Mouse (Mus musculus): ENCODE measurements at regions not wholly inside any gene's neighbourhood (a gene's known extent, or its start where the extent isn't known, plus 50 kb on each side); places are given as distances from the start of the nearest gene placed in this dataset.

GRCm38 (mm10) chr17:62202658-62203057, 678.5 kb downstream of the Efna5 start:
- H3K9ac ChIP-seq (ENCODE audit: low read depth, poor library complexity, severe bottlenecking) = no peak overlapping the region
- H3K27ac ChIP-seq (ENCODE audit: insufficient read depth, low read length) = no peak overlapping the region
- H3K27me3 ChIP-seq (ENCODE audit: control insufficient read depth, insufficient read depth, low read length, poor library complexity, severe bottlenecking) = no peaks in the 10 kb centered on the region
- H3K4me1 ChIP-seq (ENCODE audit: control insufficient read depth, insufficient read depth, low read length) = no peaks in the 10 kb centered on the region
- H3K36me3 ChIP-seq (ENCODE audit: control insufficient read depth, insufficient read depth, low read length, poor library complexity, severe bottlenecking) = no peaks in the 10 kb centered on the region
- H3K4me3 ChIP-seq (ENCODE audit: low read depth, low read length) = no peak overlapping the region
- H3K9me3 ChIP-seq (replicated peaks; ENCODE audit: control insufficient read depth, insufficient read depth, low read length, poor library complexity, severe bottlenecking) = no peaks in the 10 kb centered on the region
- no peak for TF ChIP-seq CTCF (IDR thresholded peaks at IDR 0.05; ENCODE audit: low read depth, low read length)
- TF ChIP-seq POLR2A (IDR thresholded peaks at IDR 0.05; ENCODE audit: insufficient read depth, low read length) = no peak
- TF ChIP-seq EP300 (IDR thresholded peaks at IDR 0.05; ENCODE audit: insufficient read depth, low read depth, low read length) = no peak

- no peak for TF ChIP-seq CTCF (IDR thresholded peaks at IDR 0.05; ENCODE audit: low read depth, low read length)
- no peak for TF ChIP-seq POLR2A (IDR thresholded peaks at IDR 0.05; ENCODE audit: insufficient read depth, low read length)
- TF ChIP-seq EP300 (IDR thresholded peaks at IDR 0.05; ENCODE audit: insufficient read depth, low read depth, low read length) = no peak
- Histone ChIP-seq H3K9me3 (replicated peaks; ENCODE audit: control insufficient read depth, insufficient read depth, low read length, poor library complexity, severe bottlenecking) (no peaks in the 10 kb centered on the region), H3K4me1 (ENCODE audit: control insufficient read depth, insufficient read depth, low read length) (no peaks in the 10 kb centered on the region), H3K36me3 (ENCODE audit: control insufficient read depth, insufficient read depth, low read length, poor library complexity, severe bottlenecking) (no peaks in the 10 kb centered on the region), H3K9ac (ENCODE audit: low read depth, poor library complexity, severe bottlenecking) (no peak overlapping the region), H3K27ac (ENCODE audit: insufficient read depth, low read length) (no peak overlapping the region), H3K27me3 (ENCODE audit: control insufficient read depth, insufficient read depth, low read length, poor library complexity, severe bottlenecking) (no peaks in the 10 kb centered on the region), H3K4me3 (ENCODE audit: low read depth, low read length) (no peak overlapping the region)
These were observed 680.6 kb downstream of the Efna5 start for GRCm38 (mm10) chr17:62200491-62200890.

GRCm38 (mm10) chr17:62199559-62199958, 681.6 kb downstream of the Efna5 start:
- Histone ChIP-seq H3K27ac (ENCODE audit: insufficient read depth, low read length) (no peak overlapping the region), H3K9me3 (replicated peaks; ENCODE audit: control insufficient read depth, insufficient read depth, low read length, poor library complexity, severe bottlenecking) (no peaks in the 10 kb centered on the region), H3K36me3 (ENCODE audit: control insufficient read depth, insufficient read depth, low read length, poor library complexity, severe bottlenecking) (no peaks in the 10 kb centered on the region), H3K27me3 (ENCODE audit: control insufficient read depth, insufficient read depth, low read length, poor library complexity, severe bottlenecking) (no peaks in the 10 kb centered on the region), H3K9ac (ENCODE audit: low read depth, poor library complexity, severe bottlenecking) (no peak overlapping the region), H3K4me1 (ENCODE audit: control insufficient read depth, insufficient read depth, low read length) (no peaks in the 10 kb centered on the region), H3K4me3 (ENCODE audit: low read depth, low read length) (no peak overlapping the region)
- TF ChIP-seq POLR2A (IDR thresholded peaks at IDR 0.05; ENCODE audit: insufficient read depth, low read length) (no peak), CTCF (IDR thresholded peaks at IDR 0.05; ENCODE audit: low read depth, low read length) (no peak), EP300 (IDR thresholded peaks at IDR 0.05; ENCODE audit: insufficient read depth, low read depth, low read length) (no peak)

DNA sequence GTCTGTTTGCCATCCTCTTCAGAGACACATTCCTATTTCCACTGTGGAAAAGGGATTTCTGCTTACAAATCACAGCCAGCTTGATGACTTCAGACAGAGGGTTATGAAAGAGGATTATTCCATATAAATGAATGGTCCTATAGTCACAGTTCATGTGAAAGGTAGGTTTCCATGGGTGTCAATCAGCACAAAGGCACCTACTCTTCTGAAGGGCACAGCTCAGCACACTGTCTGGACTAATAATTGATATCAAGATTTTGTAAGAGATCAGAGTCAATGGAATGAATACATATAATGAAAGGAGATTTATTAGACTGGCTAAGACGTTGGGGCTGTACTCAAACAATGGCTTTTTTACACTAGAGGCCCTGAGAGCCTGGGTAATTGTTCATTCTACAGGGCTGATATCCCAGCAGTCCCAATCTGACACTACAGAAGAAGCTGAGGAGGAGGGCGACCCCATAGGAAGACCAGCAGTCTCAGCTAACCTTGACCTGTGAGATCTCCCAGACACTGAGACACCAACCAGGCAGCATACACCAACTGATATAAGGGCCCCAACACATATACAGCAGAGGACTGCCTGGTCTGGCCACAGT, 702.4 kb downstream of the Efna5 start:
- H3K9me3 ChIP-seq (replicated peaks; ENCODE audit: control insufficient read depth, insufficient read depth, low read length, poor library complexity, severe bottlenecking) = no peaks in the 10 kb centered on the region
- no peaks in the 10 kb centered on the region for H3K4me1 ChIP-seq (ENCODE audit: control insufficient read depth, insufficient read depth, low read length)
- H3K36me3 ChIP-seq (ENCODE audit: control insufficient read depth, insufficient read depth, low read length, poor library complexity, severe bottlenecking) = no peaks in the 10 kb centered on the region
- H3K4me3 ChIP-seq (ENCODE audit: low read depth, low read length) = no peak overlapping the region
- H3K9ac ChIP-seq (ENCODE audit: low read depth, poor library complexity, severe bottlenecking) = no peak overlapping the region
- H3K27ac ChIP-seq (ENCODE audit: insufficient read depth, low read length) = no peak overlapping the region
- TF ChIP-seq POLR2A (IDR thresholded peaks at IDR 0.05; ENCODE audit: insufficient read depth, low read length) (no peak), CTCF (IDR thresholded peaks at IDR 0.05; ENCODE audit: low read depth, low read length) (no peak), EP300 (IDR thresholded peaks at IDR 0.05; ENCODE audit: insufficient read depth, low read depth, low read length) (no peak)
- no peaks in the 10 kb centered on the region for H3K27me3 ChIP-seq (ENCODE audit: control insufficient read depth, insufficient read depth, low read length, poor library complexity, severe bottlenecking)

DNA sequence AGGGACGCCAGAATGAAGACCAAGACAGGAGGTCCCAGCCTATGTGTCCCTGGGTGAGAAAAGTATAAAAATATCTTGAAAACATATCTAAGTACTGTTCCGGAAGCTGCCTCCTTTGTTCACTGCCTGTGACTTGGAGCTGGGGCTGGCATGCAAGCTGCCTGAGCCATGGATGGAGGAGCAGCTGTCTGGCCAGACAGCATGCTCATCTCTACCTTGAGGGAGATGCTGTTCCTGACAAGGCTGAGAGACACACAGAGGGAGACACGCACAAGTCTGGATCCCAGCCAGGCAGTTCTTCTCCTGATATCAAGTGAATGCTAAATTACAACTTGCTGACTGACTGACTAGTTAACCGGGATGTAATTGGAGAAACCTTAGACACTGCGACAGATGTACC, 704.8 kb downstream of the Efna5 start:
- H3K27me3 ChIP-seq (ENCODE audit: control insufficient read depth, insufficient read depth, low read length, poor library complexity, severe bottlenecking) = no peaks in the 10 kb centered on the region
- no peak for TF ChIP-seq EP300 (IDR thresholded peaks at IDR 0.05; ENCODE audit: insufficient read depth, low read depth, low read length)
- TF ChIP-seq CTCF (IDR thresholded peaks at IDR 0.05; ENCODE audit: low read depth, low read length) = no peak
- no peaks in the 10 kb centered on the region for H3K4me1 ChIP-seq (ENCODE audit: control insufficient read depth, insufficient read depth, low read length)
- H3K9me3 ChIP-seq (replicated peaks; ENCODE audit: control insufficient read depth, insufficient read depth, low read length, poor library complexity, severe bottlenecking) = no peaks in the 10 kb centered on the region
- H3K9ac ChIP-seq (ENCODE audit: low read depth, poor library complexity, severe bottlenecking) = no peak overlapping the region
- H3K4me3 ChIP-seq (ENCODE audit: low read depth, low read length) = no peak overlapping the region
- H3K36me3 ChIP-seq (ENCODE audit: control insufficient read depth, insufficient read depth, low read length, poor library complexity, severe bottlenecking) = no peaks in the 10 kb centered on the region
- H3K27ac ChIP-seq (ENCODE audit: insufficient read depth, low read length) = no peak overlapping the region

DNA sequence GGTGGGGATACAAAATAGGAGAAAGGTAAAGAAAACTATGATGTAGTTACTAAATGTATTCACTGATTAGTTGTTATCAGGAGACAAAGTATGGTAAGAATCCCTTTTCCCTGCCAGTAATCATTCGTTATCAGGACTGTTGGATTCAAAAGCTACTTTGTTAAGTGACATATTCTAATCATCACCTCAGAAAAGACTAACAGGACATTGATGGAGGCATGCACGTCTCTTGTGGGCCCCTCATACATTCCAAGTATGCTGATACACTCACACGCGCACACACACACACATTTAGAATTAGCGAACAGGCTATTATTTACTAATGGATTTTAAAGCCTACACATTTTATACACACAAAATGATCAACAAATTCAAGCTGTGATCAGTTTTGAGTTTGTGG, 708.8 kb downstream of the Efna5 start:
- no peaks in the 10 kb centered on the region for H3K9me3 ChIP-seq (replicated peaks; ENCODE audit: control insufficient read depth, insufficient read depth, low read length, poor library complexity, severe bottlenecking)
- H3K4me3 ChIP-seq (ENCODE audit: low read depth, low read length) = no peak overlapping the region
- no peak overlapping the region for H3K9ac ChIP-seq (ENCODE audit: low read depth, poor library complexity, severe bottlenecking)
- H3K4me1 ChIP-seq (ENCODE audit: control insufficient read depth, insufficient read depth, low read length) = no peaks in the 10 kb centered on the region
- no peaks in the 10 kb centered on the region for H3K27me3 ChIP-seq (ENCODE audit: control insufficient read depth, insufficient read depth, low read length, poor library complexity, severe bottlenecking)
- H3K27ac ChIP-seq (ENCODE audit: insufficient read depth, low read length) = no peak overlapping the region
- H3K36me3 ChIP-seq (ENCODE audit: control insufficient read depth, insufficient read depth, low read length, poor library complexity, severe bottlenecking) = no peaks in the 10 kb centered on the region
- no peak for TF ChIP-seq CTCF (IDR thresholded peaks at IDR 0.05; ENCODE audit: low read depth, low read length)
- TF ChIP-seq EP300 (IDR thresholded peaks at IDR 0.05; ENCODE audit: insufficient read depth, low read depth, low read length) = no peak
- no peak for TF ChIP-seq POLR2A (IDR thresholded peaks at IDR 0.05; ENCODE audit: insufficient read depth, low read length)
